Mouse (Mus musculus): ENCODE data around the gene Smug1. TPM values are rescaled to one million over a fixed set of nuclear protein-coding genes. Genes with fewer than 3 reads are reported as not detected.

Gene Smug1
- polyA plus RNA-seq, 1 experiment: 7.4 TPM

GRCm38 (mm10) chr15:103147422-103147690 is 19.5 kb downstream of the Smug1 start:
- Histone ChIP-seq H3K4me3 (ENCODE audit: insufficient read depth, low read length) (no peak overlapping the region), H3K4me1 (ENCODE audit: control insufficient read depth, insufficient read depth, low read length) (peaks cover 24% of the 10 kb centered on the region), H3K27ac (ENCODE audit: insufficient read depth, low read depth, low read length) (no peak overlapping the region)
- TF ChIP-seq POLR2A (IDR thresholded peaks at IDR 0.05; ENCODE audit: borderline replicate concordance, low read depth, low read length) (no peak), CTCF (IDR thresholded peaks at IDR 0.05; ENCODE audit: low read depth, low read length) (no peak)

- peak overlapping the region; percentile 41 for H3K4me3 ChIP-seq (ENCODE audit: insufficient read depth, low read length)
- peaks cover 24% of the 10 kb centered on the region for H3K4me1 ChIP-seq (ENCODE audit: control insufficient read depth, insufficient read depth, low read length)
- no peak for TF ChIP-seq CTCF (IDR thresholded peaks at IDR 0.05; ENCODE audit: low read depth, low read length)
- no peak for TF ChIP-seq POLR2A (IDR thresholded peaks at IDR 0.05; ENCODE audit: borderline replicate concordance, low read depth, low read length)
- H3K27ac ChIP-seq (ENCODE audit: insufficient read depth, low read depth, low read length): no peak overlapping the region
Measured at GRCm38 (mm10) chr15:103146627-103147421, 20.1 kb downstream of the Smug1 start.

- Histone ChIP-seq H3K27ac (ENCODE audit: insufficient read depth, low read depth, low read length) (peak overlapping the region; percentile 13; the same call in 1 of the 2 replicates), H3K4me3 (ENCODE audit: insufficient read depth, low read length) (no peak overlapping the region), H3K4me1 (ENCODE audit: control insufficient read depth, insufficient read depth, low read length) (peaks cover 24% of the 10 kb centered on the region)
- no peak for TF ChIP-seq CTCF (IDR thresholded peaks at IDR 0.05; ENCODE audit: low read depth, low read length)
- TF ChIP-seq POLR2A (IDR thresholded peaks at IDR 0.05; ENCODE audit: borderline replicate concordance, low read depth, low read length): no peak
Measured at GRCm38 (mm10) chr15:103145635-103146299, 21.1 kb downstream of the Smug1 start.

GRCm38 (mm10) chr15:103144176-103144575 is 22.7 kb downstream of the Smug1 start:
- H3K4me3 ChIP-seq (ENCODE audit: insufficient read depth, low read length): no peak overlapping the region
- H3K27ac ChIP-seq (ENCODE audit: insufficient read depth, low read depth, low read length): no peak overlapping the region
- H3K4me1 ChIP-seq (ENCODE audit: control insufficient read depth, insufficient read depth, low read length): peaks cover 24% of the 10 kb centered on the region
- TF ChIP-seq POLR2A (IDR thresholded peaks at IDR 0.05; ENCODE audit: borderline replicate concordance, low read depth, low read length) (no peak), CTCF (IDR thresholded peaks at IDR 0.05; ENCODE audit: low read depth, low read length) (no peak)

GRCm38 (mm10) chr15:103135431-103135947 is 31.4 kb downstream of the Smug1 start:
- H3K27ac ChIP-seq (ENCODE audit: insufficient read depth, low read depth, low read length): no peak overlapping the region
- no peak overlapping the region for H3K4me3 ChIP-seq (ENCODE audit: insufficient read depth, low read length)
- TF ChIP-seq POLR2A (IDR thresholded peaks at IDR 0.05; ENCODE audit: borderline replicate concordance, low read depth, low read length): no peak
- TF ChIP-seq CTCF (IDR thresholded peaks at IDR 0.05; ENCODE audit: low read depth, low read length): no peak
- no peaks in the 10 kb centered on the region for H3K4me1 ChIP-seq (ENCODE audit: control insufficient read depth, insufficient read depth, low read length)

GRCm38 (mm10) chr15:103134277-103135086 is 32.4 kb downstream of the Smug1 start:
- no peak for TF ChIP-seq CTCF (IDR thresholded peaks at IDR 0.05; ENCODE audit: low read depth, low read length)
- TF ChIP-seq POLR2A (IDR thresholded peaks at IDR 0.05; ENCODE audit: borderline replicate concordance, low read depth, low read length): no peak
- Histone ChIP-seq H3K4me3 (ENCODE audit: insufficient read depth, low read length) (no peak overlapping the region), H3K27ac (ENCODE audit: insufficient read depth, low read depth, low read length) (no peak overlapping the region), H3K4me1 (ENCODE audit: control insufficient read depth, insufficient read depth, low read length) (no peaks in the 10 kb centered on the region)

- H3K4me1 ChIP-seq (ENCODE audit: control insufficient read depth, insufficient read depth, low read length): no peaks in the 10 kb centered on the region
- H3K27ac ChIP-seq (ENCODE audit: insufficient read depth, low read depth, low read length): no peak overlapping the region
- no peak for TF ChIP-seq CTCF (IDR thresholded peaks at IDR 0.05; ENCODE audit: low read depth, low read length)
- no peak for TF ChIP-seq POLR2A (IDR thresholded peaks at IDR 0.05; ENCODE audit: borderline replicate concordance, low read depth, low read length)
- no peak overlapping the region for H3K4me3 ChIP-seq (ENCODE audit: insufficient read depth, low read length)
Measured at GRCm38 (mm10) chr15:103133761-103134160, 33.1 kb downstream of the Smug1 start.

- H3K4me1 ChIP-seq (ENCODE audit: control insufficient read depth, insufficient read depth, low read length): 0 out of 2 replicates have a peak, but pooled peaks cover 2% of the 10 kb centered on the region
- no peak overlapping the region for H3K27ac ChIP-seq (ENCODE audit: insufficient read depth, low read depth, low read length)
- no peak overlapping the region for H3K4me3 ChIP-seq (ENCODE audit: insufficient read depth, low read length)
- no peak for TF ChIP-seq POLR2A (IDR thresholded peaks at IDR 0.05; ENCODE audit: borderline replicate concordance, low read depth, low read length)
- peak; percentile 54 for TF ChIP-seq CTCF (IDR thresholded peaks at IDR 0.05; ENCODE audit: low read depth, low read length)
Measured at GRCm38 (mm10) chr15:103130729-103131128, 36.2 kb downstream of the Smug1 start.

- TF ChIP-seq POLR2A (IDR thresholded peaks at IDR 0.05; ENCODE audit: borderline replicate concordance, low read depth, low read length) (no peak), CTCF (IDR thresholded peaks at IDR 0.05; ENCODE audit: low read depth, low read length) (no peak)
- Histone ChIP-seq H3K27ac (ENCODE audit: insufficient read depth, low read depth, low read length) (no peak overlapping the region), H3K4me3 (ENCODE audit: insufficient read depth, low read length) (no peak overlapping the region), H3K4me1 (ENCODE audit: control insufficient read depth, insufficient read depth, low read length) (0 out of 2 replicates have a peak, but pooled peaks cover 2% of the 10 kb centered on the region)
Measured at GRCm38 (mm10) chr15:103129289-103129688, 37.6 kb downstream of the Smug1 start.
